Mouse (Mus musculus): ENCODE measurements around the gene Ninl.

The Ninl gene

GRCm38 (mm10) chr2:151039232-151039695 is at the start of gene Ninl, which contains the start of gene Nanp:
Ninl (minus strand) TSS chr2:151039382.
Nanp (minus strand) TSS chr2:151039398.
- peak; percentile 86 for DNase-seq (ENCODE audit: low read depth)

GRCm38 (mm10) chr2:151056637-151057036 is 17.5 kb upstream of the Ninl start:
- no peak for DNase-seq (ENCODE audit: low read depth)

- DNase-seq (ENCODE audit: low read depth): no peak
These were observed 1.2 kb upstream of the Ninl start for GRCm38 (mm10) chr2:151040411-151040810.

DNA sequence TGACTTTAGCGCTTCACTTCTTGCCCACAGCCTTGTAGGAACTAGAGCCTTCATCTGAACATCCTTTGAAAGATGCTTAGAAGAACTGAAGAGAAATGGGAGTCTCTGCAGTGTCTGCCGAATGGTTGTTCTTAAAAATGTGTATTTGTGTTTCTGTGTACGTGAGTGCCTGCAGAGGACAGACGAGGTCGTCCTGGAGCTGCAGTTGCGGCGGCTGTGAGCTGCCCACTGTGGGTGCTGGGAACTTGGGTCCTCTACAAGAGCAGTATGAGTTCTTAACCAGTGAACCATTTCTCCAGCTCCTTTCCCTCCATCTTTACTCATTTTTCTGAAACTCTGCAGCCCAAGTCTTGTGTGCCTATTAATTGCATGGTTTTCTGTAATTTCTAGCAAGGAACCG is 544 bp upstream of the Ninl start:
- DNase-seq (ENCODE audit: low read depth): no peak

DNA sequence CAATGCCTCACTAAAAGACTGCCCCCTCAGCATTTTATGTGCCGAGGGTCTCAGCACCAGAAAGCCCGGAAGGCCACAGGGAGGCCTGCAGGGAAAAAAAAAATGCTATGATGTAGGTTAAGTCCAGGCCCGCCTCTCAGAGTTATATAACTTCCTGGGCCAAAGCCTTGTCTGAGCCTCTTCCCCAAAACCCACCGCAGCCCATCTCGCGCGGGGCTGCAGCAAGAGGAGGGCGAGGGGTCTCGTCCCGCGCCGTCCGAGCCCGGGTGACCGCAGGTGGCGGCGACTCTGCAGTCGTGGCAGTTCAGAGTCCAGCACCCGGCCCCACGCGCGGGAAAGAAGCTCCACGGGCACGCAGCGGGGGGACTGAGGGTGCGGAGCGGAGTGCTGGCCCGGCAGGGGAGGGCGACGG is 365 bp downstream of the Ninl start:
- DNase-seq (ENCODE audit: low read depth): no peak

DNA sequence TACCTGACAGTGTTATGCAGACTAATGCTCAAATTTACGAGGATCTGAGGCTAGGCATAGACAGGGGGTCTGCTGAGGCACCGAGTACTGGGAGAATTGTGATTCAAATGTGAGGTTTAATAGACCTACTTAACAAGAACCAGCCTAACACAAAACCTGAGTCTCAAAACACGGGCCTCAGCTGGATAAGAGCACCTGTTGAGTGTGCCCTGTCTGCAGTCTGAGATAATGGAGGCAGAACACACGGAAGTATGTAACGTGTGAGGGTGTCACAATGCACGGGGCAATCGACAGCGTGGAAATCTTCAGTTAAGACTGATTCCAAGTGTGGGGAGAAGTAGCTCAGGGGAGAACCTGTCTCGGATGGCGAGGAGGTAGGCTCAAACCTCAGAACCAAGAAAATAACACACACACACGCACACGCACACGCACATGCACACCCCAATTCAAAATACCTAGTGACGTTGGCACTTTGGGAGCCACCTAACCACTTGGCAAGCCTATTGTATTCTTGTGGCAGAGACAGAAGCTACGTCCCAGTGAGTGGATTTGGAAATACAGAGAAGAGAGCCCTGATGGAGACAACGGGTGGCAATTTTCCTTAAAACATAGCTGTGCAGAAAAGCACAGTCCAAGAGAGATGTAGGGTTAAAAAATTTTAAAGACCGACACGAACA is 1.2 kb downstream of the Ninl start:
- no peak for DNase-seq (ENCODE audit: low read depth)

GRCm38 (mm10) chr2:151037292-151037691 is 1.9 kb downstream of the Ninl start:
- no peak for DNase-seq (ENCODE audit: low read depth)

GRCm38 (mm10) chr2:151036721-151037120 is 2.5 kb downstream of the Ninl start:
- DNase-seq (ENCODE audit: low read depth): no peak

- no peak for DNase-seq (ENCODE audit: low read depth)
These were observed 4.7 kb downstream of the Ninl start for GRCm38 (mm10) chr2:151034435-151034834.

GRCm38 (mm10) chr2:151021158-151021557 is 18.0 kb downstream of the Ninl start:
- no peak for DNase-seq (ENCODE audit: low read depth)

DNA sequence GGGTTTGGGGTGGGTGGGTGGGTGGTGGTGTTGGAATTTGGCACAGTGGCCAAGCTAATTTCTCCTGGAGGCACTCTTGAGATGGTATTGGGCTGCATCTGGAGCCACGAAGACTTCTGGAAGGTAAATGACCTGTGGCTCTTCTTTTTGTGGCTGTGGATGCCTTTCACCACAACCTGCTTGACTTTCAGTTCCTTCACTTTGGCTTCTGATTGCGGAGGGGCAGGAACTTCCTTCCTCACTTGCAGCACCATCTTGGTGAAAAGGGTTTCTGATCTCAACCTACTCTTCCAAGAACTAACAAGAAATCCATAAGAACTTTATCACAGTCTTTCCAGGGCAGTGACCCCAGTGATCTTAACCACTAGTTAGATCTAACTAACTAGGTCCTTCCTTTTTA is 23.9 kb downstream of the Ninl start:
- no peak for DNase-seq (ENCODE audit: low read depth)

DNA sequence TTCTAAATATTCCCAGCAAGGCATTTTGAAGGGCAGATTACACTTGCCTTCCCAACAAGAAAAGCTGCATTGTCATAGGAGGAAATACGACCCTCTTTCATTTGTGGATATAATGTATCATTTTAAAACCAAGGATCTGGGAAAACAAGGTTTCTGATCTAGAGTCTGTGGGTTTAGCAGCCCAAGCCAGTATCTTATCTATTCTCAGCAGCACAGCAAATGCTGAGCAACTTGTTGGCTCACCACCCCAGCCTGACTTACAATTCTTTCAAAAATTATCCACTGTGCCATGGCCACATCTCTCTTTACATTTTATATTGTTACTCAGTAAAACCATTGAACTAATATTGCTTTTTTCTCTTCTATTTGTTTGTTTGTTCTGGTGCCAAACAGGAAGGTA is 27.9 kb downstream of the Ninl start:
- no peak for DNase-seq (ENCODE audit: low read depth)

DNA sequence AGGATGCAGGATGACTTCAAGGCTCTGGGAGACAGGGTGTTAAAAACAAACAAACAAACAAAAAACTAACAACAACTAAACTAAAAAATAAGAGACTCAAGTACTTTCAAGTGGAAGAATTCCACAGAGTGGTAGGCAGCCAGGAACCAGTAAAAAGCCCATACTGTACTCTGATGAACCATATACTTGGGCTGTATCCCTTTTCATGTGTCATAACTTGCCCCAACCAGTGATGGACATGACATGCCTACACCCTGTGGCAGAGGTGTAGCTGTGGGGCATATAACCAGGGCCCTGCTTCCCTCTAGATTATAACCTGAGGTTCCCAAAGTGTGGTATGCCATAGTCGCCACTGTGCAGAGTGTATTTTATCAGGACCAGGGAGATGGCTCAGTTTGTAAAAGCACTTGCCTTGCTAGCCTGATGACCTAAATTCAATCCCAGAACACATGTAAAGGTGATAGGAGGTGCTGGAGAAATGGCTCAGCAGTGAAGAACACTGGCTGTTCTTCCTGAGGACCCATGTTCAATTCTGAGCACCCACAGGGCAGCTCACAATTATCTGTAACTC is 29.6 kb downstream of the Ninl start:
- no peak for DNase-seq (ENCODE audit: low read depth)

GRCm38 (mm10) chr2:151008939-151009509 is 30.2 kb downstream of the Ninl start:
- peak; percentile 53 for DNase-seq (ENCODE audit: low read depth)

GRCm38 (mm10) chr2:151008517-151008932 is 30.7 kb downstream of the Ninl start:
- no peak for DNase-seq (ENCODE audit: low read depth)

DNA sequence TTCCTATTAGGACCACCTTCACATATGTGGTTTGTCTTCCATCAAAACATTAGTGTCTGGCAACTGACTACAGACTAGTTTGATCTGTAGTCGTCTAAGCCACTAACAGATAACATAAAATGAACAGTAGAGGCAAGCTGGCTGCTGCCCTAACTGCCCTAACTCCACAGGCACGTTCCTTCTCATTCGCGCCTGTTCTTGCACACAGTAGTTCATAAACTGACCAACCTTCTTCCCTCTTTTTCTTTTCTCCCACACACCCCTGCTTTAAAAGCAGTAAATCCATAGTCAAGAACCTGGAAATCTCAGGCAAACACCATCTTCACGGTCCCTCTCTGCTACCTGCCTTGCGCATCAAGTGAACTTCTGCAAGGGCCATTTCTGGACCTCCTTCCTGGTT is 31.2 kb downstream of the Ninl start:
- DNase-seq (ENCODE audit: low read depth): no peak

DNA sequence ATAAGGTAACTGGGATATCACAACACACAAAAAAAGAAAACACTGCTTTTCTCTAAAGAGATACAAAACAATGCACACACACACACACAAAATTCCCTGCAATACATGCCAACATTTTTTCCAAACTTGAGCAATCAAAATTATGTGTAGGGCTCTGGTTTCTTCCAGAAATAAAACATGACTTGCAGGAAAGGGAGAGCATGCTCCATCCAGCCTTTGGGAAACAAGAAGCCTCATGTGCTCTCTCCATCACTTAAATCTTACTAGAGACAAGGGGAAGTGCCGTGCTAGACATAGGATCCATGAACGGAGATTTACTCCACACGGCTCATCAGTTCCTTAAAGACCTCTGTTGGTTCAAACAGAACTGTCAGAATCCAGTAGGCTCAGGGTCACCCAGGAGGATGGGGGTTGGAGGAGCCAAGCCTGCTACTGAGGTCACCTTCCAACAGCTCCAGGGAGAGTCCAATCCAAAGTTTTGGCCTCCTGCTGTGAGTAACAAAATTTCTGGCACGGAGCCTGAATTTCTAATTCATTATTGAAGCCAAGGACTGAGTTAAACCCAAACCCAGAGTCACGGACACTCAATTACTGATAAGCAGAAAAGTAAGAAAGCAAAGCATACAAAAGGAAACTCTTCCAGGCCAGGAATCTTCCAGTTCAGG is 32.8 kb downstream of the Ninl start:
- DNase-seq (ENCODE audit: low read depth): no peak

DNA sequence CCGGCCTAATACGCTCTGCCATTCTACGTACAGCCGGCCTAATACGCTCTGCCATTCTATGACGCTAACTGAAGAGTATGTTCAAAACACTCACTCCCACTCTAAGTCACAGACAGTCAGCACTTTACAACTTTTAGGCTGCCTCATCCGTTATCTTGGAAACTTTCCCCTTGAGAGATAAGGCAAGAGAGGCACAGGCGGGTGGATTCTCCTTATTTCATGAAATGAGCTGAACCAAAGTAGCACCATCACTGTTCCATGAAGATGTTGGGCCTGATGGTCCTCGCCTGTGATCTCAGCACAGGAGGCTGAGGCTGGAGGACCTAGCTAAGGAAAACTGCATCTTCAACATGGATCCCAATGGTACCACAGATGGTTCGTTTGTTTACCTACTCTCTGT is 34.8 kb downstream of the Ninl start:
- no peak for DNase-seq (ENCODE audit: low read depth)

GRCm38 (mm10) chr2:151003796-151004195 is 35.4 kb downstream of the Ninl start:
- no peak for DNase-seq (ENCODE audit: low read depth)

DNA sequence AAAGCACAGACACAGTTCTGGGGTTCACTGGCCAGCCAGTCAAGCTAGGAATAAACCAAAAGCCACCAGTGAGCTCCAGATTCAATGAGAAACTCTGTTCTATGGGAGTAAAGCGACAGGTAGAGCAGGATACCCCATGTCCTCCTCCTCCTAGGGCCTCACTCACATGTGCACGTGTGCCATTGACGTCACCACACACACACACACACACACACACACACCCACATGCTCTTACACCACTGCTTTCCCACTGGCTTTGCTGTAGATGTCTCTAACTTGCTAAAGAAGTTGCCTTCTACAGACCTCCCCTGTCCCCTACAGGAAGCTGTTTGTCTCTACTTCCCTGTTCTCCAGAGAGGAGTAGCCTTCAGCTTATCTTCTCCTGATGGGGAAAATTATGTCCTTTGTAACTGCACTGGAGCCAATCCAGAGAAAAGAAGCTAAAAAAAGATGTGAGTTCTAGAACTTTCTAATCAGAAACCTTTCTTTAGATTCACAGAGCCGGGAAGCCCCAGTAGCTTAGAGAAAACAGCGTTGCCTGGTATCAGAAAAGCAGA is 37.5 kb downstream of the Ninl start:
- no peak for DNase-seq (ENCODE audit: low read depth)

GRCm38 (mm10) chr2:151000402-151001178 is 38.6 kb downstream of the Ninl start:
- no peak for DNase-seq (ENCODE audit: low read depth)

DNA sequence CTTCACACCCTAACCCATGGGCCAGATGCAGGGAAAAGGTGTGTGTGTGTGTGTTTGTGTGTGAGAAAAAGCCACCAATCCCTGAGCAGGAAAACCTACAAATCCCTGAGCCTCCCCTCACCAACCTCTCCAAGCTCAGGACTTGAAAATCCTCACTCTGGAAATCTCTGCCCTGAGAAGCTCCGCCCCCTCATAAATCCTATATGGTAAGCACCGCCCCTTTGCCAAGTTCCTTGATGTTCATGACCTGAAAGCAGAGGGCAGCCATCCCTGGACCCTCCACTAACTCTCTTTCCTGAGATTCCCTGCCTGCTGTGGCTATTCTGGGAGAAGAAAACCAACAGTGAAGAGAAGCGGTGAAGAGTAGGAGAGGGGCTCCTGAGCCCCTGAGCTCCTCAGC is 40.2 kb downstream of the Ninl start:
- DNase-seq (ENCODE audit: low read depth): no peak

Measured in c-Kit-positive CD71-negative TER-119-negative erythroid progenitor cells, embryonic 14.5 days (primary cell).